Mouse (Mus musculus) naive thymus-derived CD4-positive, alpha-beta T cell, adult 2 months (primary cell): Measurements from ENCODE around the gene Ufm1.

ENCODE experiments used
- DNase-seq: peaks from one replicate; pipeline ENCODE4 v3.0.0-alpha.2; 2011; ENCODE audit warnings: low read depth

Ufm1 gene

DNA sequence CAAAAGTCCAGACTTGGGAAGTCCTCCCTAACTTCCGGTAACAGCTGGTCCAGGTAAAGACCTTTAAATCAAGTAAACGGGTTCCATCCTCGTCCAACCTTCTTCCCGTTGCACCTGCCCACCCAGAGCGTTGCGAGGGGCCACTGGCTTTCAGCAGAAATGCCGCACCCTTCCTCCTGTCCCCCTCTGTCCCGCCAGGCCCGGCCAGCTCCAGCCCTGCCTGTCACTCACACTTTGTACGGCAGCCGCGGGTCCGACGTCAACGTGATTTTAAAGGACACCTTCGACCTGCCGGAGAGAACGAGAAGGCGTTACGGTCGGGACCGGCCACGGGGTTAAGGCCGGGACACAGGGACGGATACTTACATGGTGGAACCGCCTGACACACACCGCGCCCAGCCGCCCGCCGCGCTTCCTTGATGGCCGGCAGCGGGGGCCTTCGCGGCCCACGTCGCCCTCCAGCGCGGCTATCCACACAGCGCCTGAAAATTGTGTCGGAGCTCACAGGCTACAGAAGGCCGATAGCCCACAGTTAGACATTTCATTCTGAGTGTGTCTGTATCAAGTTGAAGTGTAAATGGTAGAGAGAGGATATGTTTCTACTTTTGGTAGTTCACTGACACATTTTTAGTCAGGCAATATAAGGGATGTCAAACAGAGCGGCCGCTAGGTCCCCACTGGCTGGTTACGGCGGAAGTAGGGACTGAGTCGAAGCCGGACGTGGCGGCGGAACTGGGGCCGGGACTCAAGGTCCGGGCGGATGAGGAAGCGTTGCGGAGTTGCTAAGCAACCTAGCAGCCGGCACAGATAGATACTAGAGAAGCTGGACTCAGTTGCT is at the start of gene Ufm1:
Gene Ufm1, minus strand, starts transcription at position 448 of the 838 bp plus-strand sequence.
- peak; percentile 90 for DNase-seq

DNA sequence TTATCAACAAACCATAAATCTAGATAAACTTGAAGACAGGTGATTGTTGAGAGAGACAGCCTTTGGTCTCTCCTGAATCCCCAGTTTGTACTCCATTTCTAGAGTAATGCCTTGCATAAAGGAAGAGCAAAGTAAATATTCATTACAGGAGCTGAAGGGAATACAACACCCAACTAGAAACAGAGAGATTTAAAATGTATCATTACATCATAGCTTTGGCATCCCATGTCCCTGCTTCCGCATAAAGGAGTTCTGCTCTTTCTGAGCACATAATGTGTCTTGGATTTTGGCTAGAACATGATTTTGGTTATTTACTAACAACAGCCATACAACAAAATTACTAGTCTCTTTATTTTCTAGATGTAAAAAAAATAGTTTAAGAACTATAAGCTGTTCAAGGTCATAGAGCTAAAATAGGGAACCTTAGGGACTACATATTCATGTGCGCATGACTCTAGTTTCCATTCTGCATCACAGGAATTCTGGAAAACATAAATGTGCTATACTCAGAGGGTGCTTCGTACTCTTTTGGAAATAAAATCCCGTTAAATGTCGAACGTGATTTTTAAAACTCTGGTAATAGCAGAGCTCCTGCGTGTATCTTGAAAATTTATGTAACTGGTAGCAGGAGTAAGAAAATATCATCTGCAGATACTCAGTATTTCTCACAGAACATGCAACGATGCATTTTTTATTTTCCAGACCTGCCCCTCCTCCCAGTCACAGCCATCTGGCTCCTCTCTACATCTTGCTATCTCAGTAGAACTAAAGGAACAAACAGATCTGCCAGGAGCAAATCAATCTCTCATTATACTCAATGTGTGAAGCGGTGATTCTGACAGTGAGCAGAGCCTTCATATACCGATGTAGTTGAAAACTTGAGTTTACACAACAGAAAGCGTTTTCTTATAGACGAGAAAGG is 27.2 kb upstream of the Ufm1 start:
- DNase-seq = no peak

DNA sequence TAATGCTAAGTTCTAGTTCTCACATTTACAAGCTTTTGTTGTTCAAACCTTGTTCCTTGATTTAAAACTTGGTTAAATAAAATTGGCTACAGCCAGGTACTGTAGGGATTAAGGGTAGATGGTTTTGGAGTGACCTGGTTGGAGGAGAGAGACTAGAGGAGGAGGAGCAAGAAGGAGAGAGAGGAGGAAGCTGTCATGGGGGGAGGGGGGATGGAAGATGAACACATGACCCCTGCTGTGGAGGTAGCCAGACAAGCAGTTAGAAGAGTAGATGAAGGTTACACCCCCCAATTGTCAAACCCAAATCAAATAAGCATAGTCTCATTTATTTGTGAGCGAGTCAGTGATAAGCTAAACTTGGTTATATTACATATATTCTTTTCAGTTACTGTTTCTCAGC is 8.0 kb upstream of the Ufm1 start:
- no peak for DNase-seq

DNA sequence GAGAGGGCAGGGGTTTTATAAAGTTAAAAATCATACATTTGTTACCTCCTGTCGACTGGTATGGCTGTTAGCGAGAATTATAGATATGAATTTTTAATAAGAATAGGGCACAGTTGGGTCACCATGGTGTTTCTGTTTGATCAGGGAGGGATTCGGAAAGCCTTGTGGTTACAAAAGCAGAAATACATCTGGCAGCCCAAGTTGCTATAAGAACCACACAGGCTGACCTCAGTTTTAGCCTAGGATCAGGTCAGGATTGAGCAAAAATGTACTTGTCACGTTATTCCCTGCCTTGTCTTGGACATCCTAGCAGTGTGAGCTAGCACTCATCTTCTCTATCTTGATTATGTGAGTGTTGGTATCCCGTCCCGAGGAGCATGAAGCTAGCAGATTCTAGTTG is 6.9 kb upstream of the Ufm1 start:
- no peak for DNase-seq

DNA sequence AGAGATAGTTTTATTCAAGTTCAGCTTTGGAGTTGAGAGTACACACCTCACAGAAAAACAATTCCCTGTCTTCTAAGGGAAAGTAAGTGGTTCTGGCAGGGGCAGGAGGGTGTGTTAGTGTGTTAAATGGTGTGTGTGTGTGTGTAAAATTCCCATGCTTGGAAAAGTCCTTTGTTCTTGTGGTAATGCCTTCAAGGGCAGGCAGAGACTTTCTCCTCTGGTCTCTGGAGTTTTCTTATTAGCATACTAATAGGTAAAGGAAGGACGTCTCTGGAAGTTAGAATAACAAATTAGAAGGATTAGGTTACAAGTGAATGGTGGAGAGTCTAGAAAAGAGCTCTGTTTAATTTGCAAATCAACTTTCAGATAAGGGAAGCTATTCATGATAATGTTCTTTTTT is 5.6 kb upstream of the Ufm1 start:
- no peak for DNase-seq

DNA sequence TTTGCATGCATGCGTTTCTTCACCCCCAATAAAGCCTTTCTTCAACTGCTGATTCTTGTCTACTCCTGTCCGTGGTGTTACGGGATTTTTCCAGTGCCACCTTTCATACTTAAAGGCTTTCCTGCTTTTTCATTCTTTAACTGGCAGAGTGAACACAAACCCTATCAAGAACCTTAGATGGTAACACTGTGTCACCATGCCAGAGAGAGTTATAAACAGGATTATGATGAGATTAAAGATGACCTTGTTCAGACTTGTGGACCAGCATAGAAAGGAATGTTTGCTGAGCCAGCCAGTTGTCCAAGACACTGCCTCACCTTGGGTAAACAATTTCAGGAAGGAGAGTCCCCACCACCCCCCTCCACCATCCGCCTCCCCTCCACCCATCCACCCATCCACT is 4.6 kb upstream of the Ufm1 start:
- DNase-seq = no peak

DNA sequence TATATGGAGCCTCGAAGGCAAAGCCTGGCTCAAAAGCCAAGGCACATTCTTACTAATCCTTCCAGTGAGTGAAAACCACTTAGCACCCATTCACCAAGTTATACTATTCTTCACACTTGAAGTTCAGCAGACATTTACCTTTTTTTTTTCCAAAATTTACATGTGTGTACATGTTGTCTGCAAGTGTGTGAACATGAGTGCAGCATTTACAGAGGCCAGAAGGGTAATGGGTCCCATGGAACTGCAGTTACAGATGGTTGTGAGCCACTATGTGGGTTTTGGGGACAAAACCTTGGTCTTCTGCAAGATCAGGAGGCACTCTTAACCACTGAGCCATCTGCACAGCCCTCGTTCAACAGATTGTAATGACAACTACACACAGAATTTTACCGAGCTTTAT is 8.8 kb downstream of the Ufm1 start:
- no peak for DNase-seq

DNA sequence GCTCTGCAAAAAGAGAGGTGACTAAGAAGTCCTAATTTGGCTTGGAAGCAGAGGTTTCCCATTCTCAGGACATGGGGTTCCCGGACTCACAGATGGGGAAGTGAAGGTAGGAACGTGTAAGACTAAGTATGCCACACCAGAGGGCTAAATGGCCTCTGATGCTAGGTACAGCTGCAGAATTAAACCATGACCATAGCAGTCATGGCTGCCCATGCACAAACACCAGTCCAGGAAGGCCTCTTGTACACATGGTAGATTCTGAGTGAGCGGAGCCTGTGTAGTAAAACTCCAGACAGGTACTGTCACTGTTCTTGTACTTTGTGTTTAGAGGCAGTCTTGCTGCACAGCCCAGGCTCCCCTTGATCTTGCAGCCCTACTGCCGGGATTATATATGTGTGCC is 9.4 kb downstream of the Ufm1 start:
- no peak for DNase-seq

DNA sequence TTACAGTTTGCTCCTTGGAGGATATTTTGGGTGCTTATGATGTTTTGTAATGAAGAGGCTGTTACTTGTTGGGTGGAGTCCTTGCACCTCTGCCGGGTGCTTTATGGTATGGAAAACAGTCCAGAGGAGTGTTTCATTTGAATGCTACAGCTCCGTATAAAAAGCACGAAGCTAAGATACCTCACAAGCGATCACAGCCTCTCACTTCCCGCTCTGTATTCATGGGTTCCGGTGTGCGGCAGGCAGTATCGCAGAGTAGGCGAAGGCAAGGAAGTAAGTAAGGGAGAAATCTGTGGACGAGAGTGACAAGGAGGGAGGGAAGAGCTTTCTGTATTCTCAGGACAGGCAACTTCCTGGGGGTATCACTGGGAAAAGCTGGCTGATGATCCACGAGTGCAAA is 15.4 kb downstream of the Ufm1 start:
- no peak for DNase-seq

DNA sequence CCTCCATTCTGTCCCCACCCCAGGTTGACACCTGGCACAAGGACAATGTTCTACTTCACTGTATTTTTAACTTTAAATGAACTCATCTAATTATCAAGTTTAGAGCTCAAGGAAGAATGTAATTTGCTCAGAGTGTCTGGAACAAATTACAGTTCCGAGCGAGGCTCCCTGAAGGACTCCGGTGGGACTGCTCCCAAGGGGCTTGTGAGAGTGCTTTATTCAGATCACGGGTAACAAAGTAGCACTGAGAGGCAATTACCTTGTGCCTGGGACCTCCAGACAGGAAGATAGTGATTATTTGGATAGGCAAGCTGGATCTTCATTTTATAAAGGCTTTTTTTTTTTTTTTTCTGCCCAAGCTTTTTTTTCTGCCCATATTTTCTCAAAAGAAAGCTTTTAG is 15.9 kb downstream of the Ufm1 start:
- DNase-seq = no peak

DNA sequence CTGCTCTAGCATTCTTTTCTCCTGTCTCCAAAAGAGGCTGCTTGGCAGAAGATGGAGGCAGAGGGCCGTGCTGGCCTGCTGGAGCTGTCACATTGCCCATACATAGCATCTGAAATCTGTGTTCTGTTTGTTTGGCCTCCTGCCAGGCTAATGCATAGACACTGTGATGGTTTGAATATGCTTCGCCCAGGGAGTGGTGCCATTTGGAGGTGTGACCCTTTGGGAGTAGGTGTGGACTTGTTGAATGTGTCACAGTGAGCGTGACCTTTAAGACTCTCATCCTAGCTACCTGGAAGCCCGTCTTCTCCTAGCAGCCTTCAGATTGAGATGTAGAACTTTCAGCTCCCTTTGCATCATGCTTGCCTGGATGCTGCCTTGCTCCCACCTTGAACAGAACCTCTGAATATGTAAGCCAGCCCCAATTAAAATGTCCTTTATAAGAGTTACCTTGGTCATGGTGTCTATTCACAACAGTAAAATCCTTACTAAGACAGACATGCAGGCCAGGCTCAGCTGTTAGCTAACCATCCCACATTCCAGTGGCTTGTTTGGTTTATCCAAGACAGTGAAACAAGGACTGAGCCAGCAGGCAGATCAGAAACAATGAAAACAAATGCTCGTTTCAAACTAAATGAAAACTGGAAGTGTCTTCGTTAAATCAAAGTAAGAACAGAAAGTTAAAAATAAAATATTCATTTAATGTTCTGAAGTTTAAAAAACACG is 17.3 kb downstream of the Ufm1 start:
- no peak for DNase-seq

DNA sequence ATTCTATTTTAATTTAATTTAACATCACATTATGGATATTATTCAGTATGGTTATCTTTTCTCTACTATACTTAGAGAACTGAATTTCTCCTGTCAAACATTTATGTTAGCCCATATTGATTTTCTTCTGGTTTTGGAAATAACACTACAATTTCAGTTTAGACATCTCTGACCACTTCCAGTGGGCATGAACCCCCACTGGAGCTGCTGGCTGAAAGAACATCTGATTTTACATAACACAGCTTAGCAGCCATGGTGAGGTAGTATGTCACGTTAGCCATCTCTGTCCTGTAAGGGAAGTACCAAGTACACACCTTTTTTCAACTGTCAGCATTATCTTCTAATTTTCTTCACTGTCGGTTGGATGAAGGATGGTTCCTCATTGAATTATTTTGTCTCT is 18.8 kb downstream of the Ufm1 start, which contains the start of gene Gm10985:
Gene Gm10985, plus strand, starts transcription at position 301 of the 400 bp plus-strand sequence.
- DNase-seq = no peak

DNA sequence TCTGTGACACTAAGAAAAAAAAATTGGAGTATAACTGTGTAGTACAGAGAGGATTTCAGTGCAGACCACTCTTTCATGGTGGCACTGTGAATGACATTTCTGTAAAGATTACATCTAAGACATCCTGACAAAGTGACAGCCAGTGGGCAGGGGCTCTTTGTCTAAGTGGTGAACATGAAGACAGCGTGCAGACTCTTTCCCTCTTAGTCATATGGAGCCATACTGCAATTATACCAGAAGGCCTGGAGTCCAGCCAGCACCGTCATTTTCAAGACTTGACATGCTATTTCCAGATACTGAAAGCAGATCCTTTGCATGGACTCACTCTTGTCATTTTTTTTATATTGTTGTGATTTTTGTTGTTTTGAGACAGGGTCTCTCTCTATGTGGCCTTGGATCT is 29.4 kb downstream of the Ufm1 start:
- no peak for DNase-seq

DNA sequence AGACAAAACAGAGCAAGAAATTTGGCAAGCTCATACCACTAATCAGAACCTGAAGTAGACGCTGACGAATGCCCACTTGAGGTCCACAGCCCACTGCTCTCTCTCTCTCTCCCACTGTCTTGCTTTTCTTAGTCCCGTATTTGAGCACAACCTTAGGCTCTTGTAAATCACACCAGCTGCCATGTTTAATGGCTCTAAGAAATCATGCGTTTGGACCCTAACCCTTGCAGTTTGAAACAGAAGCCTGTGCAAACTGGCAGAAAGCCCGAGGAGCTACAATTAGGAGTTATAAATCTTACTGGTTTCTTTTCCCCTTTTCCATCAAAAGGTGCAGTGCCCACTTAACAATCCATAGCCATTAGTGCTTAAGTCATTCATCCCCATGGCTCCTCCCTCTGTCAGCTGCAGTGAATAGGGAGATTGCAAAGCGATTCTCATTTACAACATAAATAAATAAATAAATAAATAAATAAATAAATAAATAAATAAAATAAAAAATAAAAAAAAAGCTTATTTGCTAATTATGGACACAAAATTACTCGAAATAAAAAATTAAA is 50.1 kb downstream of the Ufm1 start:
- no peak for DNase-seq
